Mouse (Mus musculus): ENCODE data around the gene Rxfp4.

Gene Rxfp4

GRCm38 (mm10) chr3:88651669-88652618 is 998 bp downstream of the Rxfp4 start:
- peak; percentile 50 to 53 for DNase-seq (ENCODE audit: low spot score in 2 of 2)

GRCm38 (mm10) chr3:88650713-88651504 is 2.0 kb downstream of the Rxfp4 start:
- DNase-seq (ENCODE audit: low spot score in 2 of 2): no peak

- no peak for DNase-seq (ENCODE audit: low spot score in 2 of 2)
These were observed 3.0 kb downstream of the Rxfp4 start for GRCm38 (mm10) chr3:88649967-88650366.

GRCm38 (mm10) chr3:88649186-88649585 is 3.8 kb downstream of the Rxfp4 start:
- DNase-seq (ENCODE audit: low spot score in 2 of 2): no peak

- DNase-seq (ENCODE audit: low spot score in 2 of 2): no peak
These were observed 4.3 kb downstream of the Rxfp4 start for GRCm38 (mm10) chr3:88648452-88649168.

GRCm38 (mm10) chr3:88647779-88648413 is 5.0 kb downstream of the Rxfp4 start:
- DNase-seq (ENCODE audit: low spot score in 2 of 2): peak; percentile 76 to 78

- no peak for DNase-seq (ENCODE audit: low spot score in 2 of 2)
These were observed 5.9 kb downstream of the Rxfp4 start for GRCm38 (mm10) chr3:88647076-88647475.

- DNase-seq (ENCODE audit: low spot score in 2 of 2): no peak
These were observed 6.4 kb downstream of the Rxfp4 start for GRCm38 (mm10) chr3:88646426-88646995.

- DNase-seq (ENCODE audit: low spot score in 2 of 2): no peak
These were observed 7.0 kb downstream of the Rxfp4 start for GRCm38 (mm10) chr3:88645937-88646336.

- DNase-seq (ENCODE audit: low spot score in 2 of 2): no peak
These were observed 9.9 kb downstream of the Rxfp4 start for GRCm38 (mm10) chr3:88643078-88643477.

GRCm38 (mm10) chr3:88640676-88641075 is 12.3 kb downstream of the Rxfp4 start:
- peak; percentile 55 to 71 for DNase-seq (ENCODE audit: low spot score in 2 of 2)

- DNase-seq (ENCODE audit: low spot score in 2 of 2): no peak
These were observed 13.7 kb downstream of the Rxfp4 start for GRCm38 (mm10) chr3:88639239-88639638.

- DNase-seq (ENCODE audit: low spot score in 2 of 2): no peak
These were observed 15.8 kb downstream of the Rxfp4 start for GRCm38 (mm10) chr3:88637134-88637533.

- DNase-seq (ENCODE audit: low spot score in 2 of 2): no peak
These were observed 16.4 kb downstream of the Rxfp4 start for GRCm38 (mm10) chr3:88636555-88636986.

GRCm38 (mm10) chr3:88635506-88636275 is 17.3 kb downstream of the Rxfp4 start:
- DNase-seq (ENCODE audit: low spot score in 2 of 2): no peak

- DNase-seq (ENCODE audit: low spot score in 2 of 2): no peak
These were observed 19.9 kb downstream of the Rxfp4 start for GRCm38 (mm10) chr3:88633056-88633455.

- no peak for DNase-seq (ENCODE audit: low spot score in 2 of 2)
These were observed 20.9 kb downstream of the Rxfp4 start for GRCm38 (mm10) chr3:88631921-88632587.

GRCm38 (mm10) chr3:88630849-88631341 is 22.0 kb downstream of the Rxfp4 start:
- no peak for DNase-seq (ENCODE audit: low spot score in 2 of 2)

- no peak for DNase-seq (ENCODE audit: low spot score in 2 of 2)
These were observed 22.9 kb downstream of the Rxfp4 start for GRCm38 (mm10) chr3:88630018-88630417.
